Mouse (Mus musculus): ENCODE measurements at regions not wholly inside any gene's neighbourhood (a gene's known extent, or its start where the extent isn't known, plus 50 kb on each side); places are given as distances from the start of the nearest gene placed in this dataset.

DNA sequence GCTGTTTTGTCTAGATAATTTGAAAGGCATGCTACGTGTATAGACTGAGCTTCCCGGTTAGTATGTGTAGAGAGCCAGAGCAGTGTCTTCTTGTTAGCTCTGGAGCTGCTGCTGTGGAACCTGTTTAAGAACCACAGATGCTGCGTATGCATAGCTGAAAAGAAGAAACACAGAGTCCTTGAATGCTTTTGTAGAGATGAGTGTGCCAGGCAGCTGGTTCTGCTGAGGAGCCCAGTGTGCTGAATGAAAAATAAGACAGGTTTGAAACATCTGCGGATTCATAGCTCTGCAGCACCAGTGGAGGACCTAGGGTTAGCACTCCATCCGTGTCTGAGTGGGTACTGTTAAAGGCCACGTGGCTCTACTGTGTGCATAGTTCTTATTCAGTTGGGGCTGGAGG lies 78.9 kb upstream of the Syt6 start:
- no peak for ATAC-seq (ENCODE audit: extremely low read depth, insufficient number of reproducible peaks, low FRiP score, poor library complexity, severe bottlenecking)
- TF ChIP-seq POLR2AphosphoS5 (IDR thresholded peaks at IDR 0.05; ENCODE audit: insufficient replicate concordance, low read depth, low read length) = no peak
- TF ChIP-seq GATA1 (IDR thresholded peaks at IDR 0.05; ENCODE audit: borderline replicate concordance, low read length) = no peak
- no peak for TF ChIP-seq GATA2 (IDR thresholded peaks at IDR 0.05; ENCODE audit: borderline replicate concordance, low read depth, low read length)
- no peak for TF ChIP-seq CTCF (IDR thresholded peaks at IDR 0.05; ENCODE audit: low read depth, low read length)
- TF ChIP-seq TAL1 (conservative IDR thresholded peaks at IDR 0.05; ENCODE audit: low read depth, low read length) = no peak

DNA sequence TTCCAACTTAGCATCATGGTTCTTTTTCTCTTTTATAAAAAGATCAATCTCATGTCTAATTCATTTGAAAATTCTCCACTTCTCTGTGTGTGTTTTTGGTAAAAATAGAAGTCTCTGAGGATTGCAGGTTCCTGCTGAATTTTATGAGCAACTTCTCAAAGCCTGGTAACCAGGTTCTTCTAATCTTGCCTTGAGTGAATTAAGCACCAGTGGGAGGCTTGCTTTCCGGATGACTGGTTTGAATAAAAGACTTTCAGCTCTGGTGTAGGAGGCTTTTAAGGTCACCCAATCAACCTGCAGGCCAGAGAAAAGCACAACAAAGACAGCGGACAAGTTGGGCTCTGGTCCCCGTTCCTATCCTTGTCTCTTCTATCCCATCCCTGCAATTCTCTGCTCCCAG lies 78.3 kb upstream of the Syt6 start:
- no peak overlapping the region for H3K4me3 ChIP-seq (ENCODE audit: low read depth, low read length)
- no peak for TF ChIP-seq GATA1 (IDR thresholded peaks at IDR 0.05; ENCODE audit: borderline replicate concordance, low read length)
- TF ChIP-seq GATA2 (IDR thresholded peaks at IDR 0.05; ENCODE audit: borderline replicate concordance, low read depth, low read length) = no peak
- no peak for TF ChIP-seq TAL1 (conservative IDR thresholded peaks at IDR 0.05; ENCODE audit: low read depth, low read length)
- TF ChIP-seq CTCF (IDR thresholded peaks at IDR 0.05; ENCODE audit: low read depth, low read length) = no peak
- TF ChIP-seq POLR2AphosphoS5 (IDR thresholded peaks at IDR 0.05; ENCODE audit: insufficient replicate concordance, low read depth, low read length) = no peak
- no peaks in the 10 kb centered on the region for H3K4me1 ChIP-seq (ENCODE audit: insufficient read depth, low read depth, low read length)
- no peaks in the 10 kb centered on the region for H3K36me3 ChIP-seq (replicated peaks)
- H3K27me3 ChIP-seq (ENCODE audit: insufficient read depth, low read length) = no peaks in the 10 kb centered on the region; the same call in 1 of the 2 replicates
- ATAC-seq (ENCODE audit: extremely low read depth, insufficient number of reproducible peaks, low FRiP score, poor library complexity, severe bottlenecking) = no peak
- DNase-seq (ENCODE audit: low spot score) = no peak
- no peaks in the 10 kb centered on the region for H3K9me3 ChIP-seq (replicated peaks)

More for the DNA sequence above, 78.9 kb upstream of the Syt6 start:
- no peaks in the 10 kb centered on the region for H3K9me3 ChIP-seq (replicated peaks)
- H3K4me1 ChIP-seq (ENCODE audit: insufficient read depth, low read depth, low read length) = no peaks in the 10 kb centered on the region
- H3K27me3 ChIP-seq (ENCODE audit: insufficient read depth, low read length) = no peaks in the 10 kb centered on the region; the same call in 1 of the 2 replicates
- no peak overlapping the region for H3K4me3 ChIP-seq (ENCODE audit: low read depth, low read length)
- DNase-seq (ENCODE audit: low spot score) = no peak
- H3K36me3 ChIP-seq (replicated peaks) = no peaks in the 10 kb centered on the region

DNA sequence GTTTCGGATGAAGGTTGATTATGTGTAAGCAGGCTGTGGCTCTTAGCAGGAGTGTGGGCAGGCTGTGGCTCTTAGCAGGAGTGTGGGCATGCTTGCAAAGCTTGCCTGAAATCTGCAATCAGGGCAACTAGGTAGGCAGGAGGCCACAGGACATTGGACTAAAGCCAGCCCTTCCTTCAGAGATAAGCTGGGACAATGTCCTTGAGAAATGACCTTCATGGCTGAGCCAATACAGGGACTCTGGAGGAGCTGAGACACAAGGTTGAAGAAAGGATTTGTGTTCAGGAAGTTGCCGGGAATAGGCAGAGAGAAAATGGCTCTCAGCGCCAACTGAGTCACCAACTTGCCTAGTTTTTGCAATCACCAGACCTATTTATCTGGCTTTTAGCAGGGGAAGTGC lies 77.3 kb upstream of the Syt6 start:
- TF ChIP-seq GATA2 (IDR thresholded peaks at IDR 0.05; ENCODE audit: borderline replicate concordance, low read depth, low read length) (no peak), CTCF (IDR thresholded peaks at IDR 0.05; ENCODE audit: low read depth, low read length) (no peak), POLR2AphosphoS5 (IDR thresholded peaks at IDR 0.05; ENCODE audit: insufficient replicate concordance, low read depth, low read length) (no peak), TAL1 (conservative IDR thresholded peaks at IDR 0.05; ENCODE audit: low read depth, low read length) (no peak), GATA1 (IDR thresholded peaks at IDR 0.05; ENCODE audit: borderline replicate concordance, low read length) (no peak)
- ATAC-seq (ENCODE audit: extremely low read depth, insufficient number of reproducible peaks, low FRiP score, poor library complexity, severe bottlenecking) (no peak), DNase-seq (ENCODE audit: low spot score) (no peak)
- no peaks in the 10 kb centered on the region; the same call in 1 of the 2 replicates for H3K27me3 ChIP-seq (ENCODE audit: insufficient read depth, low read length)
- H3K4me1 ChIP-seq (ENCODE audit: insufficient read depth, low read depth, low read length) = no peaks in the 10 kb centered on the region
- H3K9me3 ChIP-seq (replicated peaks) = no peaks in the 10 kb centered on the region
- no peak overlapping the region for H3K4me3 ChIP-seq (ENCODE audit: low read depth, low read length)
- no peaks in the 10 kb centered on the region for H3K36me3 ChIP-seq (replicated peaks)

DNA sequence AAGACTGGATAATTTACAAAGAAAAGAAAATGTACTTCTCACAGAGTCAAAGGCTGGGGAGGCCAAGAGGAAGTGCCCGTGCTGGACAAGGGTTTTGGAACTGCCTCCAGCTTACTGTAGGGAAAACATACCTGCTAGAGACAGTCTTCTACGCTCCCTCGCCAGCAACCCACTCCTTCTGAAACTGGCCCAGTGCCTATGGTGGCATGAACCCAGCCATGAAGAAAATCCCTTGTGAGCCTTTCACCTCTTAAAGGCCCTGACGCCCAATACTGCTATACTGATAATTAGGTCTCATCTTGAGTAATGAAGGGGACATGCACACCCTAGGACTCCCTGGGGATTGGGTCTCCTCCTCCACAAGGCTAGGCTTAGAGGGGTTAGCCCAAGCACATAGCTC lies 76.6 kb upstream of the Syt6 start:
- ATAC-seq (ENCODE audit: extremely low read depth, insufficient number of reproducible peaks, low FRiP score, poor library complexity, severe bottlenecking) = no peak
- H3K9me3 ChIP-seq (replicated peaks) = no peaks in the 10 kb centered on the region
- TF ChIP-seq CTCF (IDR thresholded peaks at IDR 0.05; ENCODE audit: low read depth, low read length) (no peak), GATA1 (IDR thresholded peaks at IDR 0.05; ENCODE audit: borderline replicate concordance, low read length) (no peak), GATA2 (IDR thresholded peaks at IDR 0.05; ENCODE audit: borderline replicate concordance, low read depth, low read length) (no peak), POLR2AphosphoS5 (IDR thresholded peaks at IDR 0.05; ENCODE audit: insufficient replicate concordance, low read depth, low read length) (no peak), TAL1 (conservative IDR thresholded peaks at IDR 0.05; ENCODE audit: low read depth, low read length) (no peak)

DNA sequence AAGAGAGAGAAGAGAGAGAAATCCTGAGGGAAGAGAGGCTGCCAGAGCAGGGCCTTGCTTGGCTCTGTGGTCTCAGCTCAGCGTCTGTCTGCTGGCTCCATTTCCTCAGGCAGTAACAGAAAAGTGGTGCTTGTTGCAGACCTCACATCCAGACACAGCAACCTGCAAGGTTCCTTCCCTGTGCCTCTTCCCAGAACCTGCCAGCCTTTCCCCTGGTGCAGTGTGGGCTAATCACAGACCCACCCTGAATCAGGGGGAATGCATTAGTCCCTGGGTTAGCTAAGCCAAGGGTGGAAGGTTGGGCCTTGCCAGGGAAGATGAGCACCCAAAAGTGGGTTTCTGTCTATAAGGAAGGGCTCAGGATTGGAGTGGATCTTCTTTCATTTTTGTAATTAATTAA lies 75.2 kb upstream of the Syt6 start:
- TF ChIP-seq GATA1 (IDR thresholded peaks at IDR 0.05; ENCODE audit: borderline replicate concordance, low read length) (no peak), TAL1 (conservative IDR thresholded peaks at IDR 0.05; ENCODE audit: low read depth, low read length) (no peak), POLR2AphosphoS5 (IDR thresholded peaks at IDR 0.05; ENCODE audit: insufficient replicate concordance, low read depth, low read length) (no peak), CTCF (IDR thresholded peaks at IDR 0.05; ENCODE audit: low read depth, low read length) (no peak), GATA2 (IDR thresholded peaks at IDR 0.05; ENCODE audit: borderline replicate concordance, low read depth, low read length) (no peak)
- DNase-seq (ENCODE audit: low spot score) = no peak
- no peak overlapping the region for H3K4me3 ChIP-seq (ENCODE audit: low read depth, low read length)
- no peak for ATAC-seq (ENCODE audit: extremely low read depth, insufficient number of reproducible peaks, low FRiP score, poor library complexity, severe bottlenecking)
- H3K4me1 ChIP-seq (ENCODE audit: insufficient read depth, low read depth, low read length) = no peaks in the 10 kb centered on the region
- no peaks in the 10 kb centered on the region; the same call in 1 of the 2 replicates for H3K27me3 ChIP-seq (ENCODE audit: insufficient read depth, low read length)
- H3K36me3 ChIP-seq (replicated peaks) = no peaks in the 10 kb centered on the region
- no peaks in the 10 kb centered on the region for H3K9me3 ChIP-seq (replicated peaks)

More for the DNA sequence above, 76.6 kb upstream of the Syt6 start:
- Histone ChIP-seq H3K36me3 (replicated peaks) (no peaks in the 10 kb centered on the region), H3K4me1 (ENCODE audit: insufficient read depth, low read depth, low read length) (no peaks in the 10 kb centered on the region), H3K4me3 (ENCODE audit: low read depth, low read length) (no peak overlapping the region), H3K27me3 (ENCODE audit: insufficient read depth, low read length) (no peaks in the 10 kb centered on the region; the same call in 1 of the 2 replicates)
- DNase-seq (ENCODE audit: low spot score) = no peak

DNA sequence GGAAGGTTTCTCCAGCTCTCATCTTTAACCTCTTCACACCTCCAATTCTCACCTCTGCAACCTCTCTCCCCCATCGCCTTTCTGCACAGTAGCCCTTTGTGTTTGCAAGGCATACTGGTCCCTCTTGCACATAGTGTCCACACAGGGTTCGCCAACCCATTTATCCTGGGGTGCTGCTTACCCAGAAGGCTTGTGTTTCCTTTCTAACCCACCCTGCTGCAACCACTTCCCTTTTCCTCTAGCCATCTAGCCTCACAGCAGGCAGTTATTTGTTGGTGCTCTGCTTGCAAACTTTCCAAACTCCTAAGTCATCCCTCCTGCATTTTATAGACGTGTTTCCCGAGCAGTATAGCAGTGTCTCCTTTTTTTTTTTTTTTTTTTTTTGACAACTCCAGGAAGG lies 74.7 kb upstream of the Syt6 start:
- Histone ChIP-seq H3K4me3 (ENCODE audit: low read depth, low read length) (no peak overlapping the region), H3K36me3 (replicated peaks) (no peaks in the 10 kb centered on the region), H3K4me1 (ENCODE audit: insufficient read depth, low read depth, low read length) (no peaks in the 10 kb centered on the region), H3K9me3 (replicated peaks) (no peaks in the 10 kb centered on the region), H3K27me3 (ENCODE audit: insufficient read depth, low read length) (no peaks in the 10 kb centered on the region; the same call in 1 of the 2 replicates)
- no peak for ATAC-seq (ENCODE audit: extremely low read depth, insufficient number of reproducible peaks, low FRiP score, poor library complexity, severe bottlenecking)
- TF ChIP-seq POLR2AphosphoS5 (IDR thresholded peaks at IDR 0.05; ENCODE audit: insufficient replicate concordance, low read depth, low read length) = no peak
- no peak for TF ChIP-seq GATA2 (IDR thresholded peaks at IDR 0.05; ENCODE audit: borderline replicate concordance, low read depth, low read length)
- TF ChIP-seq GATA1 (IDR thresholded peaks at IDR 0.05; ENCODE audit: borderline replicate concordance, low read length) = no peak
- no peak for TF ChIP-seq TAL1 (conservative IDR thresholded peaks at IDR 0.05; ENCODE audit: low read depth, low read length)
- no peak for TF ChIP-seq CTCF (IDR thresholded peaks at IDR 0.05; ENCODE audit: low read depth, low read length)
- no peak for DNase-seq (ENCODE audit: low spot score)

Data from G1E (cell line).